In the genomic region with DNA sequence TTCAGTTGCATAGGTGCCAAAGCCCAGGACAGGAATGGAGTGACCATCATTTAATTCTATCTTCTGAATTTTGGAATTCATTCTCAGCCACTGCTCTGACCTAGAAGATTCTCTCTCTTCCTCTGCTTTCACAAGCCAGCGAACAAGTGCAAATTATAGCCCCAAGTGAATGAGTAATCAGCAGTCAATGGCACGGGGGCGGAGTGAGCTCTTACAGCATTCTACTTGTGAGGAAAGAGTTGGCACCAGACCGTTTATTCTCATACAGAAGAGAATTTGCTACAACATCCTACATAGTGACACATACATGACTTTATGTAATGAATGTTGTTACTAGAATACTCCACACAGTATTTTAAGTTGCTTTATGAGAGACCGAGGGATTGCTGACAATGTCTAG, we compare ENCODE assay signal across 13 mouse cellular contexts. TPM values are rescaled to one million over a fixed set of nuclear protein-coding genes. Genes with fewer than 3 reads are reported as not detected.
DNase-seq lines count a peak whose midpoint lies in the region; ATAC-seq lines count a peak whose summit lies in the region.
"Had no signal": no experiment of that assay in that cellular context is flagged by ENCODE, and none has a peak within 500 bp of the region (broad histone marks: within the 10 kb centered on the region; RNA-seq: fewer than 3 reads in every experiment).

TSS of gene Akr1c18 (minus strand) at position 137 of the 400 bp plus-strand sequence.

- no peak within 1 kb of the TSS for H3K27ac ChIP-seq in hindbrain, embryonic 10.5 days
- H3K27ac ChIP-seq: heart, embryonic 10.5 days; limb, embryonic 15.5 days; stomach, embryonic 15.5 days had no signal

- intact Hi-C loops in heart, postnatal 25 days (cut with DNase I): no loop called here

- H3K4me1 ChIP-seq in hindbrain, embryonic 10.5 days (replicated peaks): no peaks in the 10 kb centered on the region
- H3K4me1 ChIP-seq: heart, embryonic 10.5 days; limb, embryonic 15.5 days; stomach, embryonic 15.5 days had no signal

- peak; percentile 26 for ATAC-seq in megakaryocyte, adult 5-6 weeks (ENCODE audit: poor library complexity, severe bottlenecking)
- ATAC-seq: CD4-positive, CD25-positive, alpha-beta regulatory T cell, adult 4 months had no signal

- whole genome bisulfite sequencing in hindbrain, embryonic 10.5 days: 88% methylated on average over 5 of the region's 5 CpGs

- no peak within 1 kb of the TSS for H3K4me3 ChIP-seq in hindbrain, embryonic 10.5 days
- H3K4me3 ChIP-seq: heart, embryonic 10.5 days; limb, embryonic 15.5 days; stomach, embryonic 15.5 days had no signal

- no peaks in the 10 kb centered on the region for H3K9me3 ChIP-seq in hindbrain, embryonic 10.5 days
- H3K9me3 ChIP-seq: heart, embryonic 10.5 days; limb, embryonic 15.5 days; stomach, embryonic 15.5 days had no signal

- no peaks in the 10 kb centered on the region for H3K36me3 ChIP-seq in hindbrain, embryonic 10.5 days
- H3K36me3 ChIP-seq: heart, embryonic 10.5 days; limb, embryonic 15.5 days; stomach, embryonic 15.5 days had no signal

- peak; percentile 18 for DNase-seq in layer of hippocampus, adult 11-12 months (ENCODE audit: low spot score)
- DNase-seq in layer of hippocampus, postnatal 14 days (ENCODE audit: low spot score in 2 of 2): no peak
- DNase-seq in adrenal gland, adult 2 months: peak; percentile 63
- DNase-seq in gonadal fat pad, adult 2 months (ENCODE audit: low read depth): peak; percentile 86
- no peak for DNase-seq in hindbrain, embryonic 10.5 days (ENCODE audit: low spot score)
- DNase-seq in heart, adult 8-10 months (ENCODE audit: low spot score): no peak
- no peak for DNase-seq in heart, postnatal 25 days (ENCODE audit: low spot score)
- DNase-seq: cerebellum, adult 8-10 months had no signal

- no peaks in the 10 kb centered on the region for H3K27me3 ChIP-seq in hindbrain, embryonic 10.5 days (ENCODE audit: insufficient read depth, poor library complexity, severe bottlenecking)
- H3K27me3 ChIP-seq: limb, embryonic 15.5 days; stomach, embryonic 15.5 days had no signal

RNA-seq across cellular contexts. Expression of gene Akr1c18, which starts in this region (rescaled TPM):
- 1 to 10 TPM; 2.1 to 2.7 TPM for total RNA-seq in layer of hippocampus, postnatal 14 days (2021)
- total RNA-seq in adrenal gland, adult 2 months (2021): 1,000 to 10,000 TPM in 1 of 2 experiments, under 1 TPM in 1; 0.48 to 4,782 TPM
- 134 and 227 TPM in 2 replicates for polyA plus RNA-seq in adrenal gland, adult 2 months (2012; rRNA removed)
- polyA plus RNA-seq in gonadal fat pad, adult 2 months (2012; rRNA removed): 0.23 TPM in 1 of 2 replicates, not detected in the other
- total RNA-seq in megakaryocyte, adult 5-6 weeks (2015): 0.65 and 0.84 TPM in 2 replicates
- 0.20 and 1.0 TPM in 2 replicates for total RNA-seq in megakaryocyte, adult 5-6 weeks (2017)
- not detected in 2 replicates for polyA plus RNA-seq in hindbrain, embryonic 10.5 days (2016; fragmentation: Nextera tagmentation; extraction: Ambion mirVana)
- total RNA-seq in heart, adult 8-10 months (2022): not detected
- total RNA-seq in heart, postnatal 25 days (2021): not detected

Comparison
In these comparisons a context has a peak if more than half of its experiments do, and no peak if none do; other contexts are left out.
1. RNA of gene Akr1c18 (polyA plus RNA-seq): 134 to 227 TPM in adrenal gland, adult 2 months; 0.23 TPM in gonadal fat pad, adult 2 months and not detected in hindbrain, embryonic 10.5 days; every median in the first group is over 100 times any median in the second.
2. DNase-seq: peak in layer of hippocampus, adult 11-12 months (single experiment) and adrenal gland, adult 2 months (single experiment); none in layer of hippocampus, postnatal 14 days (0 of 2), hindbrain, embryonic 10.5 days (single experiment), heart, adult 8-10 months (single experiment) and heart, postnatal 25 days (single experiment).
3. Peak in DNase-seq in gonadal fat pad, adult 2 months; RNA of the gene not detected or under 1 TPM.